In the genomic region with DNA sequence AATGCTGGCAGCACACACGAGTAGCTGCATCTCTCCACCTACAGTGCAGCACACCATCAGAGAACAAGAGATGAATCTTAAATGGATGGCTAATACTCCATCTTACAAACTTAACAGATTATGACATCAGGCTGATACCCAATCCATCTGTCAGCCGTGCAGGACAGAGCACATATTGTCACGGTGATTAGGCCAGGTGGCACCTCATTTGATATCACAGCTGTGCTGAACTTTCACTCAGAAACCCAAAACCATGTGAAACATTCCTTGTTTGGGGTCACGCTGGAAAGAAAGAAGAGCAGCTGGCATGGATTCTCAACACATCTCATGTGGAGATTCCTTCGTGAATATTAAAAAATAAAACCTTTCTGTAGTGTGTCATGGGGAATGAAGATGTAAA, we compare ENCODE assay signal across 20 mouse cellular contexts.
DNase-seq lines count a peak whose midpoint lies in the region; ATAC-seq and TF ChIP-seq lines count a peak whose summit lies in the region.
"Had no signal": no experiment of that assay in that cellular context is flagged by ENCODE, and none has a peak within 500 bp of the region (broad histone marks: within the 10 kb centered on the region; RNA-seq: fewer than 3 reads in every experiment).

No protein-coding gene starts in this region.

- no peaks in the 10 kb centered on the region for H3K9me3 ChIP-seq in forebrain, embryonic 13.5 days (replicated peaks)
- H3K9me3 ChIP-seq in forebrain, embryonic 10.5 days, result no peaks in the 10 kb centered on the region
- H3K9me3 ChIP-seq in hindbrain, postnatal 0 days (ENCODE audit: low read length), result no peaks in the 10 kb centered on the region
- H3K9me3 ChIP-seq: heart, embryonic 15.5 days; liver, embryonic 12.5 days; lung, embryonic 15.5 days had no signal

- H3K4me3 ChIP-seq in forebrain, embryonic 13.5 days, result no peak overlapping the region
- no peak overlapping the region for H3K4me3 ChIP-seq in forebrain, embryonic 10.5 days
- H3K4me3 ChIP-seq in hindbrain, postnatal 0 days (ENCODE audit: low read length), result no peak overlapping the region
- H3K4me3 ChIP-seq: heart, embryonic 15.5 days; liver, embryonic 12.5 days; lung, embryonic 15.5 days had no signal

- no peak overlapping the region for H3K9ac ChIP-seq in forebrain, embryonic 13.5 days
- no peak overlapping the region for H3K9ac ChIP-seq in hindbrain, postnatal 0 days (replicated peaks; ENCODE audit: low read length)
- H3K9ac ChIP-seq: heart, embryonic 15.5 days; liver, embryonic 12.5 days; lung, embryonic 15.5 days had no signal

- 0 out of 2 replicates have a peak, but pooled peaks have one; percentile 27 for ATAC-seq in forebrain, embryonic 13.5 days
- no peak for ATAC-seq in hindbrain, postnatal 0 days
- ATAC-seq: intestine, postnatal 0 days; liver, embryonic 12.5 days had no signal

- no peaks in the 10 kb centered on the region for H3K27me3 ChIP-seq in forebrain, embryonic 13.5 days
- no peaks in the 10 kb centered on the region for H3K27me3 ChIP-seq in forebrain, embryonic 10.5 days (ENCODE audit: poor library complexity, severe bottlenecking)
- H3K27me3 ChIP-seq in hindbrain, postnatal 0 days (ENCODE audit: insufficient read depth, low read length), result no peaks in the 10 kb centered on the region
- H3K27me3 ChIP-seq: heart, embryonic 15.5 days; liver, embryonic 12.5 days; lung, embryonic 15.5 days had no signal

- WGBS in forebrain, embryonic 13.5 days, result 57% methylated on average over 5 of the region's 5 CpGs
- WGBS in forebrain, embryonic 10.5 days, result 59% methylated on average over 5 of the region's 5 CpGs
- 45% methylated on average over 5 of the region's 5 CpGs for WGBS in hindbrain, postnatal 0 days

- no peaks in the 10 kb centered on the region for H3K36me3 ChIP-seq in forebrain, embryonic 13.5 days (ENCODE audit: poor library complexity, severe bottlenecking)
- no peaks in the 10 kb centered on the region for H3K36me3 ChIP-seq in forebrain, embryonic 10.5 days (replicated peaks)
- no peaks in the 10 kb centered on the region for H3K36me3 ChIP-seq in hindbrain, postnatal 0 days (ENCODE audit: insufficient read depth, low read length)
- H3K36me3 ChIP-seq: heart, embryonic 15.5 days; liver, embryonic 12.5 days; lung, embryonic 15.5 days had no signal

- no peak overlapping the region for H3K27ac ChIP-seq in forebrain, embryonic 13.5 days
- no peak overlapping the region for H3K27ac ChIP-seq in forebrain, embryonic 10.5 days
- no peak overlapping the region for H3K27ac ChIP-seq in hindbrain, postnatal 0 days
- H3K27ac ChIP-seq: heart, embryonic 15.5 days; kidney, postnatal 0 days; liver, embryonic 12.5 days; lung, embryonic 15.5 days had no signal

- peaks cover 5% of the 10 kb centered on the region; the same call in 1 of the 2 replicates for H3K4me1 ChIP-seq in forebrain, embryonic 13.5 days
- H3K4me1 ChIP-seq in forebrain, embryonic 10.5 days, result peaks cover 4% of the 10 kb centered on the region; the same call in 1 of the 2 replicates
- H3K4me1 ChIP-seq in hindbrain, postnatal 0 days (ENCODE audit: insufficient read depth, low read length), result no peaks in the 10 kb centered on the region
- H3K4me1 ChIP-seq: heart, embryonic 15.5 days; liver, embryonic 12.5 days; lung, embryonic 15.5 days had no signal

- no peak for DNase-seq in forebrain, embryonic 10.5 days (ENCODE audit: extremely low spot score, low spot score)
- peak; percentile 4 for DNase-seq in lung, postnatal 14 days
- no peak for DNase-seq in lung, postnatal 36 days
- DNase-seq in embryo, embryonic 11 days, result peak; percentile 37
- peak; percentile 4 for DNase-seq in hindbrain, postnatal 0 days (ENCODE audit: low spot score)
- no peak for DNase-seq in urinary bladder, postnatal 25 days (ENCODE audit: low spot score)
- no peak for DNase-seq in ovary, postnatal 10 days (ENCODE audit: low spot score)
- DNase-seq: adrenal gland, adult 2 months; cerebellum, adult 11 months; cerebellum, postnatal 14 days; gastrocnemius, postnatal 10 days; heart, adult 18-20 months; right cerebral cortex, postnatal 4 days; thymus, postnatal 4 days had no signal

- H3K4me2 ChIP-seq in forebrain, embryonic 13.5 days, result no peak overlapping the region
- H3K4me2 ChIP-seq in hindbrain, postnatal 0 days (ENCODE audit: low read depth, low read length), result no peak overlapping the region
- H3K4me2 ChIP-seq: heart, embryonic 15.5 days; liver, embryonic 12.5 days; lung, embryonic 15.5 days had no signal

- TF ChIP-seq CTCF in hindbrain, postnatal 0 days (IDR thresholded peaks at IDR 0.05; ENCODE audit: low read depth), result no peak

Comparison
In these comparisons a context has a peak if more than half of its experiments do, and no peak if none do; other contexts are left out.
1. DNase-seq: peak in lung, postnatal 14 days (single experiment), embryo, embryonic 11 days (single experiment) and hindbrain, postnatal 0 days (single experiment); none in forebrain, embryonic 10.5 days (single experiment), lung, postnatal 36 days (single experiment), urinary bladder, postnatal 25 days (single experiment) and ovary, postnatal 10 days (single experiment).